Mouse (Mus musculus): ENCODE measurements around the gene Mrps27. TPM values are rescaled to one million over a fixed set of nuclear protein-coding genes. Genes with fewer than 3 reads are reported as not detected.

The Mrps27 gene
- total RNA-seq, 2 experiments from 2014 or later, result 28.3 to 28.7 TPM

DNA sequence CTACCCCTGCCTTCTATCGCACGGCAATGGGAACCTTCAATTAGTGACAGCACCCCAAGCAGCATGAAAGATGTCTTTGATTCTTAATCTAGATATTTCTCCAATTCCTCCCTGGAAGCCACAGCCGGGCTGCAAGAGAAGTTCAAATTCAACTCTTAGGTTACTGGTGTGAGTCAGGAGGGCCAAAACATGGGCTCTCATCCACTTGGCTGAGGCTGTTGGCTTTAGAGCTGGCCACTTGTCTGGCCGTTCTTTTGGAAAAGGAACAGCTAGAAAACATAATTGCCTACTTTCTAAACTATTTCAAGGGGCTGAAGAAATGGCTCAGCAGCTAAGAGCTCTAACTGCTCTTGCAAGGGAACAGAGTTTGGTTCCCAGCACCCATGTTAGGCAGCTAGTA is 120.0 kb downstream of the Mrps27 start:
- intact Hi-C loops (cut with DNase I), result no loop called here
- DNase-seq, result no peak

Other genes starting within 250 kb of the Mrps27 start
- gene Zfp366, start 160.0 kb upstream of the Mrps27 start, total RNA-seq (2021), result 1 to 10 TPM; 4.3 to 4.7 TPM
- gene Ptcd2, start 81 bp upstream of the Mrps27 start, total RNA-seq (2021), result 10 to 100 TPM; 31.7 to 33.5 TPM
- 1,000 to 10,000 TPM; 1,564 to 1,697 TPM for gene Map1b, start 171.8 kb downstream of the Mrps27 start, total RNA-seq (2021)

All from left cerebral cortex, postnatal 4 days (tissue).